Mouse (Mus musculus) CH12.LX (cell line): ENCODE measurements around the gene Ech1. TPM values are rescaled to one million over a fixed set of nuclear protein-coding genes. Genes with fewer than 3 reads are reported as not detected.

Source experiments
- DNase-seq: peaks from one replicate; pipeline ENCODE4 v3.0.0-alpha.2; 2013; ENCODE audit errors: extremely low read depth
- H3K27ac ChIP-seq: 2 replicates; pipeline ENCODE4 v1.5.1; 2012; ENCODE audit warnings: low read depth, mild to moderate bottlenecking, control low read depth, moderate library complexity; ENCODE audit not compliant: insufficient read depth
- H3K27me3 ChIP-seq: replicated peaks from 2 replicates; pipeline ENCODE3; 2012; ENCODE audit warnings: inconsistent platforms
- H3K36me3 ChIP-seq, 2 experiments: replicated peaks in 1 of 2; 2 replicates each; pipeline versions ENCODE3 to v1.6.1; 2012; ENCODE audit warnings: inconsistent platforms in 1 of 2, low read length in 1 of 2, mild to moderate bottlenecking in 1 of 2, mixed read lengths in 1 of 2, moderate library complexity in 1 of 2; ENCODE audit not compliant: control insufficient read depth in 1 of 2, insufficient read depth in 1 of 2
- H3K4me1 ChIP-seq, 2 experiments: 2 replicates each; pipeline ENCODE4 v1.6.1; 2012; ENCODE audit warnings: inconsistent platforms in 1 of 2, moderate library complexity in 1 of 2; ENCODE audit not compliant: insufficient read depth in 2 of 2, control insufficient read depth in 1 of 2
- H3K4me2 ChIP-seq: 2 replicates; pipeline ENCODE4 v1.6.1; 2012; ENCODE audit warnings: low read depth, mild to moderate bottlenecking, control low read depth; ENCODE audit not compliant: poor library complexity, insufficient read depth, severe bottlenecking
- H3K4me3 ChIP-seq, 3 experiments: fragments of 150-350 bp in 1 of 3; sonication (generic) in 1 of 3; replicated peaks in 1 of 3; 2 replicates each; pipeline versions ENCODE3 to v1.5.1; 2011 to 2012; ENCODE audit warnings: low read depth in 2 of 3, low read length in 2 of 3, mild to moderate bottlenecking in 2 of 3, moderate library complexity in 2 of 3, control low read depth in 1 of 3, improper control_type of control experiment in 1 of 3, inconsistent platforms in 1 of 3, mixed read lengths in 1 of 3; ENCODE audit not compliant: poor library complexity in 1 of 3
- H3K79me2 ChIP-seq: replicated peaks from 2 replicates; pipeline ENCODE4 v1.6.1; 2012; ENCODE audit warnings: mild to moderate bottlenecking, moderate library complexity; ENCODE audit not compliant: control insufficient read depth, poor library complexity, insufficient read depth, severe bottlenecking; ENCODE audit errors: extremely low read depth
- H3K9ac ChIP-seq: 2 replicates; pipeline ENCODE4 v1.6.1; 2012; ENCODE audit warnings: low read depth, mild to moderate bottlenecking, control low read depth, moderate library complexity; ENCODE audit not compliant: insufficient read depth
- H3K9me3 ChIP-seq: replicated peaks from 2 replicates; pipeline ENCODE3; 2012; ENCODE audit warnings: low read length, inconsistent platforms, mixed read lengths
- BHLHE40 ChIP-seq: IDR thresholded peaks from 2 replicates; pipeline ENCODE4 v1.6.1; 2011; ENCODE audit warnings: mild to moderate bottlenecking, low read depth, low read length, improper control_type of control experiment
- CHD1 ChIP-seq: IDR thresholded peaks from 2 replicates; pipeline ENCODE4 v1.6.1; 2012; ENCODE audit warnings: low read depth, low read length, improper control_type of control experiment, inconsistent platforms
- CHD2 ChIP-seq: IDR thresholded peaks from 2 replicates; pipeline ENCODE4 v1.6.1; 2011; ENCODE audit warnings: low read length, improper control_type of control experiment
- GABPA ChIP-seq: IDR thresholded peaks from 2 replicates; pipeline ENCODE4 v1.6.1; 2012; ENCODE audit warnings: low read depth, low read length, improper control_type of control experiment, inconsistent platforms; ENCODE audit not compliant: insufficient replicate concordance
- IRF4 ChIP-seq: IDR thresholded peaks from 2 replicates; pipeline ENCODE4 v1.6.1; 2014; ENCODE audit warnings: low read depth, mild to moderate bottlenecking, inconsistent platforms, low read length, improper control_type of control experiment
- KAT2A ChIP-seq: IDR thresholded peaks from 2 replicates; pipeline ENCODE4 v1.6.1; 2012; ENCODE audit warnings: low read length, improper control_type of control experiment, inconsistent platforms; ENCODE audit not compliant: insufficient replicate concordance
- MAZ ChIP-seq: IDR thresholded peaks from 2 replicates; pipeline ENCODE4 v1.6.1; 2012; ENCODE audit warnings: low read depth, mild to moderate bottlenecking, inconsistent platforms, low read length, improper control_type of control experiment, moderate library complexity
- MYC ChIP-seq: IDR thresholded peaks from 2 replicates; pipeline ENCODE4 v1.6.1; 2011; ENCODE audit warnings: low read depth, mild to moderate bottlenecking, improper control_type of control experiment, low read length
- NELFE ChIP-seq: IDR thresholded peaks from 2 replicates; pipeline ENCODE4 v1.6.1; 2011; ENCODE audit warnings: low read depth, low read length, improper control_type of control experiment
- NRF1 ChIP-seq: IDR thresholded peaks from 2 replicates; pipeline ENCODE4 v1.6.1; 2014; ENCODE audit warnings: low read depth, mild to moderate bottlenecking, inconsistent platforms, low read length, improper control_type of control experiment, moderate library complexity
- POLR2A ChIP-seq: IDR thresholded peaks from 2 replicates; pipeline ENCODE4 v1.6.1; 2011; ENCODE audit warnings: low read depth, mild to moderate bottlenecking, improper control_type of control experiment, low read length
- POLR2AphosphoS2 ChIP-seq: IDR thresholded peaks from 2 replicates; pipeline ENCODE4 v1.6.1; 2011; ENCODE audit warnings: low read depth, low read length, improper control_type of control experiment
- TBP ChIP-seq: conservative IDR thresholded peaks from 2 replicates; pipeline ENCODE4 v1.6.1; 2011; ENCODE audit warnings: low read depth, low read length, improper control_type of control experiment
- UBTF ChIP-seq: IDR thresholded peaks from 2 replicates; pipeline ENCODE4 v1.6.1; 2012; ENCODE audit warnings: low read depth, mild to moderate bottlenecking, inconsistent platforms, low read length, improper control_type of control experiment, moderate library complexity
- USF1 ChIP-seq: IDR thresholded peaks from 2 replicates; pipeline ENCODE4 v1.6.1; 2014; ENCODE audit warnings: low read depth, mild to moderate bottlenecking, inconsistent platforms, low read length, improper control_type of control experiment
- ZC3H11A ChIP-seq: IDR thresholded peaks from 2 replicates; pipeline ENCODE4 v1.6.1; 2012; ENCODE audit warnings: low read depth, mild to moderate bottlenecking, inconsistent platforms, low read length, improper control_type of control experiment
- ZKSCAN1 ChIP-seq: IDR thresholded peaks from 2 replicates; pipeline ENCODE4 v1.6.1; 2012; ENCODE audit warnings: low read depth, inconsistent platforms, low read length, improper control_type of control experiment, borderline replicate concordance
- ZMIZ1 ChIP-seq: IDR thresholded peaks from 2 replicates; pipeline ENCODE4 v1.6.1; 2012; ENCODE audit warnings: low read depth, mild to moderate bottlenecking, inconsistent platforms, low read length, improper control_type of control experiment
- ZNF384 ChIP-seq: IDR thresholded peaks from 2 replicates; pipeline ENCODE4 v1.6.1; 2012; ENCODE audit warnings: low read depth, low read length, improper control_type of control experiment, inconsistent platforms
- dilution Hi-C: fragments of 300-500 bp; cut with MboI; formaldehyde crosslinking; loops from 2 replicates; pipeline ENCODE4 v1.14.3; 2020; ENCODE audit warnings: low sequenced_read_pairs; ENCODE audit not compliant: extremely low pct_unique_long_range_greater_than_20kb, extremely low pct_ligation_motif_present
- in situ Hi-C: fragments of 300-500 bp; cut with MboI; formaldehyde crosslinking; loops from 3 replicates; pipeline ENCODE4 v1.14.3; 2019; ENCODE audit warnings: low sequenced_read_pairs, low pct_ligation_motif_present, low pct_unique_long_range_greater_than_20kb, mixed read lengths
- polyA plus RNA-seq: library from polyadenylated mRNA; unstranded; fragments of >175 nt; gene quantifications from 2 replicates; pipeline ENCODE4 v1.2.1, GENCODE M21; 2012; ENCODE audit warnings: low read depth; ENCODE audit not compliant: insufficient read length
- total RNA-seq, 2 experiments: library from RNA; depleted of rRNA; stranded (reverse); fragments of 300-350 nt in 1 of 2; fragments of >200 nt in 1 of 2; gene quantifications; 2 replicates each; pipeline ENCODE4 v1.2.3; 2012 to 2014

Gene Ech1
- total and polyA plus RNA-seq, 3 experiments = 67.6 to 124 (median 119) TPM

DNA sequence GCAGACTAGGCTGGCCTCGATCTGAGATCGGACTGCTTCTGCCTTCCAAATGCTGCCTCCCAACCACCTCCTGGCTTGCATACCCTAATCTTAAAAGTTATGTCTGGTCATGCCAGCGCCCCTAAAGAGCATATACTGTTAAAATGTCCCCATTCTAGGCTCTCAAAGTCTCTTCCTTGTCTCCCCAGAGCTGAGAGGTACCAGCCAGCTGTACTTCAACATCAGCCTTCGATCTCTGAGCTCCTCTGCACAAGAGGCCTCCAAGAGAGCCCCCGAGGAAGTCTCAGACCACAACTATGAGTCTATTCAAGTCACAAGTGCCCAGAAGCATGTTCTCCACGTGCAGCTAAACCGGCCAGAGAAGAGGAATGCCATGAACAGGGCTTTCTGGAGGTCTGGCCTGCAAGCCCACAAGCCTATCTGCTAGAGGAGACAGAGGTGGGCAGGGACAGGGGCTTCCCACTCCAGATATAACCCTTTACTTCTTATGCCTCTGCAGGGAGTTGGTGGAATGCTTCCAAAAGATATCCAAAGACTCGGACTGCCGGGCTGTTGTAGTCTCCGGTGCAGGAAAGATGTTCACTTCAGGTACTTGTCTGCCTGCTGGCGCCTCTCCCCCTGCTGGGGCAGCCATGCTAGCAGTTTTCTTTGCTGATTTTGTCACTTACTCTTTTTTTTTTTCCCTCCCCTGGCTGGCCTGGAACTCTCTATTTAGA, 827 bp downstream of the Ech1 start (continued):
- no peak for TF ChIP-seq TBP
- 0 out of 2 replicates have a peak, but pooled peaks have one; percentile 36 for TF ChIP-seq UBTF
- TF ChIP-seq BHLHE40 = peak; percentile 67
- TF ChIP-seq ZMIZ1 = 0 out of 2 replicates have a peak, but pooled peaks have one; percentile 32

DNA sequence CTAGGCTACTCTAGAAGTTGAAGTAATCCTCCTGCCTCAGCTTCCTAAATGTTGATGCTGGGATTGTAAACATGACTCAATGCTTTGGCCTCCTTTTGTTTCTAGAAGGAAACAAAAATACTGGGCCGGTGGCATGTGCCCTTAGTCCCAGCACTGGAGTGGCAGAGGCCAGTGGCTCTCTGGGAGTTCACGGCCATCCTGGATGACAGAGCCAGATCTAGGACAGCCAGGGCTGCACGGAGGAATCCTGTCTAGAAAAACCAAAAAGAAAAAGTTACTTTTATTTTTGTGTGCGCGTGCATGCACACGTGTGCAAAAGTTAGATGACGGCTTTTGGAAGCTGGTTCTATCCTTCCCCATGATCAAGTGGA, 1.4 kb downstream of the Ech1 start:
- H3K4me1 ChIP-seq = peaks cover 14 to 44% of the 10 kb centered on the region in 2 experiments
- peaks cover 31 to 45% of the 10 kb centered on the region in 2 experiments for H3K36me3 ChIP-seq
- TF ChIP-seq NRF1 (no peak), NELFE (no peak), MAZ (no peak), CHD2 (no peak), UBTF (no peak), CHD1 (no peak), ZKSCAN1 (no peak), ZMIZ1 (no peak), POLR2A (no peak; the same call in 1 of the 2 replicates), ZC3H11A (no peak), MYC (no peak; the same call in 1 of the 2 replicates), POLR2AphosphoS2 (no peak), KAT2A (no peak), IRF4 (no peak), GABPA (no peak)
- TF ChIP-seq, all 38 proteins: peak for 0
- in situ Hi-C loops (loop anchor here (5.0 kb wide), 1 partner anchor 41 kb away; no protein-coding TSS in a partner anchor), dilution Hi-C loops (no loop called here)
- Histone ChIP-seq H3K9me3 (peaks cover 10% of the 10 kb centered on the region), H3K79me2 (0 out of 2 replicates have a peak, but pooled peaks cover 2% of the 10 kb centered on the region), H3K9ac (peak overlapping the region; percentile 78), H3K27ac (no peak overlapping the region), H3K27me3 (no peaks in the 10 kb centered on the region), H3K4me2 (peak overlapping the region; percentile 58), H3K4me3 (peak overlapping the region in 1 of 3 experiments; percentile 57)
- no peak for DNase-seq

DNA sequence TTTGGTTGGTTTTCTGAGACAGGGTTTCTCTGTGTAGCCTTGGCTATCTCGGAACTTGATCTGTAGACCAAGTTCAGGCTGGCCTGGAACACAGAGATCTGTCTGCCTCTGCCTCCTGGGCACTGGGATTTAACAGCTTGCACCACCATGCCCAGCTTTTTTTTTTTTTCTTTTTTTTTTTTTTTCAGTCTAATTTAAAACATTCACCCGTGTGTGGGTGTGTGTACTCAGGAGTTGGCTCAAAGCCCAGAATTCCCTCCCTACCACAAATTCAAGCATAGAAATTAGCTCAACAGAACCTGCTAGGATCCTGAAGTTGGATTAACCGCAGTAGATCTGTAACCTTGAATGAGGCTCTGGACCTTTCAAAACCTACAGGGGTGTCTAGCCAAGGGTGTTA, 2.3 kb downstream of the Ech1 start:
- Histone ChIP-seq H3K4me2 (no peak overlapping the region), H3K36me3 (peaks cover 32 to 46% of the 10 kb centered on the region in 2 experiments), H3K4me3 (no peak overlapping the region), H3K79me2 (0 out of 2 replicates have a peak, but pooled peaks cover 2% of the 10 kb centered on the region), H3K27ac (no peak overlapping the region), H3K27me3 (no peaks in the 10 kb centered on the region), H3K4me1 (peaks cover 12 to 45% of the 10 kb centered on the region in 2 experiments), H3K9ac (no peak overlapping the region), H3K9me3 (peaks cover 11% of the 10 kb centered on the region)
- in situ Hi-C loops (loop anchor here (5.0 kb wide), 1 partner anchor 40 kb away; no protein-coding TSS in a partner anchor), dilution Hi-C loops (no loop called here)
- peak; percentile 13; the same call in 1 of the 2 replicates for TF ChIP-seq ZNF384
- TF ChIP-seq USF1 = no peak
- DNase-seq = no peak
